Mouse (Mus musculus) spleen, adult 2 months (tissue): ENCODE data around the gene Desi1.

Experiments
- CTCF ChIP-seq: fragments of 200-500 bp; IDR thresholded peaks from 2 replicates; pipeline ENCODE4 v1.5.1; 2011; ENCODE audit warnings: mild to moderate bottlenecking, inconsistent platforms; ENCODE audit not compliant: insufficient read depth, insufficient read length, insufficient replicate concordance; ENCODE audit errors: extremely low read depth
- POLR2A ChIP-seq: fragments of 200-500 bp; IDR thresholded peaks from 2 replicates; pipeline ENCODE4 v1.6.1; 2011; ENCODE audit warnings: low read depth, low read length, inconsistent platforms

GRCm38 (mm10) chr15:81985267-81986161, 48.1 kb downstream of the Desi1 start:
- TF ChIP-seq POLR2A (no peak), CTCF (no peak)
